Mouse (Mus musculus): ENCODE data around the gene Itsn1. TPM values are rescaled to one million over a fixed set of nuclear protein-coding genes. Genes with fewer than 3 reads are reported as not detected.

Gene Itsn1
- polyA plus RNA-seq, 1 experiment, result 55.2 TPM

GRCm38 (mm10) chr16:91815067-91815466 lies 86.0 kb downstream of the Itsn1 start:
- H3K4me3 ChIP-seq (ENCODE audit: insufficient read depth, low read length), result no peak overlapping the region
- H3K27ac ChIP-seq (ENCODE audit: insufficient read depth, low read length), result no peak overlapping the region
- H3K4me1 ChIP-seq (ENCODE audit: control insufficient read depth, insufficient read depth, low read length), result peaks cover 5% of the 10 kb centered on the region
- TF ChIP-seq POLR2A (IDR thresholded peaks at IDR 0.05; ENCODE audit: extremely low read depth, insufficient read depth, low read length) (no peak), CTCF (IDR thresholded peaks at IDR 0.05; ENCODE audit: extremely low read depth, insufficient read depth, low read length) (no peak)

GRCm38 (mm10) chr16:91820299-91820698 lies 91.2 kb downstream of the Itsn1 start:
- H3K4me1 ChIP-seq (ENCODE audit: control insufficient read depth, insufficient read depth, low read length), result peaks cover 3% of the 10 kb centered on the region
- no peak for TF ChIP-seq CTCF (IDR thresholded peaks at IDR 0.05; ENCODE audit: extremely low read depth, insufficient read depth, low read length)
- TF ChIP-seq POLR2A (IDR thresholded peaks at IDR 0.05; ENCODE audit: extremely low read depth, insufficient read depth, low read length), result no peak
- no peak overlapping the region for H3K27ac ChIP-seq (ENCODE audit: insufficient read depth, low read length)
- no peak overlapping the region for H3K4me3 ChIP-seq (ENCODE audit: insufficient read depth, low read length)

DNA sequence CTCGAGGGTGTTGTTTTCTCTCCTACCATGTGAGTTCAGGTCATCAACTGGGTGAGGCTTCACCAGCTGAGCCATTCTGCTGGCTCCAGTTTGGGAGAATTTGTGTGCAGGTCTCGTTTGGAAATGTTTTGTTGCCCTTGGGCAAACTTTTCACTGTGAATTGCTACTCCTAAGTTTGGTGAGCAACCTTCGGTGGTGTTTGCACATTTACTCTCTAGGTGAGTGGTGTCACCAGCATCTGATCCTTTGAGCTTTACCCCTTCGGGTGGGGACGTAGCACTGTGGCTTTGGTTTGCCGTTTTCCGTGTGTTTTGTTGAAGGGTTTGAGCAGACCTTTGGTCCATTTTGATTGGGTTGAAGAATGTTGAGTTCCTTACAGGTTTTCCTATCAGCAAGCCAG lies 93.2 kb downstream of the Itsn1 start:
- no peaks in the 10 kb centered on the region for H3K4me1 ChIP-seq (ENCODE audit: control insufficient read depth, insufficient read depth, low read length)
- no peak overlapping the region for H3K4me3 ChIP-seq (ENCODE audit: insufficient read depth, low read length)
- H3K27ac ChIP-seq (ENCODE audit: insufficient read depth, low read length), result no peak overlapping the region
- TF ChIP-seq CTCF (IDR thresholded peaks at IDR 0.05; ENCODE audit: extremely low read depth, insufficient read depth, low read length) (no peak), POLR2A (IDR thresholded peaks at IDR 0.05; ENCODE audit: extremely low read depth, insufficient read depth, low read length) (no peak)

DNA sequence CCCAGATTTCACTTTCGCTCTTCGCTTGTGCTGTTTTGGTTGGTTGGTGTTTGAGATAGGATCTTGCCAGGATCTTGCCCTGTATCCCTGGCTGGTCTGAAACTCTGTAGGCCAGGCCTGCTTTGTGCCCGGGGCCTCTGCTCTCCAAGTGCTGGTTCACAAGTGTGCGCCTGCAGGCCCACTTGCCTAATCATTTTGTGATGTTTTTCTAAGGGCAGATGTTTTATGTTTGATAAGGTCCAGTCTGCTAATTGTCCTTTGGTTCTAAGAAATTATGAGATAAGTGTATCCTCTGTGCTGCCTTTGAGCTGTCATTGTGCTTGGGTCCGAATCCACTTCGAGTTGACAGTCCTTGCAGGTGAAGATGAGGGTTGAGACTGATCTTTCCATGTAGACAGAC lies 93.7 kb downstream of the Itsn1 start:
- no peak for TF ChIP-seq CTCF (IDR thresholded peaks at IDR 0.05; ENCODE audit: extremely low read depth, insufficient read depth, low read length)
- Histone ChIP-seq H3K27ac (ENCODE audit: insufficient read depth, low read length) (no peak overlapping the region), H3K4me1 (ENCODE audit: control insufficient read depth, insufficient read depth, low read length) (no peaks in the 10 kb centered on the region), H3K4me3 (ENCODE audit: insufficient read depth, low read length) (no peak overlapping the region)

DNA sequence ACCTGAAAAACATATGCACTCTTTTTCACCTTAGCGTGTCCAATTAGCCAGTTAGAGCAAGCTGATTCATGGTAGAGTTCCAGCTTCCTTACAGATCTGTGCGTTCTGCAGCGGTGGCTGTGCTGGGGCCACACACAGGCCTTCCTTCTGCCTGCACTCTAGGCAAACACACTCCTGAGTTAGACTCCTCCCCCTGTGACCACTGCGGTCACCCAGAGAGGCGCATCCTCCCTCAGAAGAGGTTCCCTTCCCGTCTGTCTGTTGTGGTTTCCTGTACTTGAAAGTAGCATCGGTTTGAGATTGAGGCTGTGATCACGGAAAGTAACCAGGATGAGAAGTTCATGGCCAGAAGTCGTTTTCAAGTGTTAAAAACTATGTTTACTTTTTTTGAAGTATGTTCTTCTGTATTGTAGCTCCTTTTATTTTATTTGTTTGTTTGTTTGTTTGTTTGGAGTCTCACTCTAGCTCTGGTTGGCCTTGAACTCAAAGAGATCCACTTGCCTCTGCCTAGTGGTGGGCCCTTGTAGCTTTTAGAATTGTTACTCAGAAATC lies 96.8 kb downstream of the Itsn1 start:
- no peak overlapping the region for H3K27ac ChIP-seq (ENCODE audit: insufficient read depth, low read length)
- TF ChIP-seq CTCF (IDR thresholded peaks at IDR 0.05; ENCODE audit: extremely low read depth, insufficient read depth, low read length), result no peak
- no peak for TF ChIP-seq POLR2A (IDR thresholded peaks at IDR 0.05; ENCODE audit: extremely low read depth, insufficient read depth, low read length)
- H3K4me1 ChIP-seq (ENCODE audit: control insufficient read depth, insufficient read depth, low read length), result no peaks in the 10 kb centered on the region
- no peak overlapping the region for H3K4me3 ChIP-seq (ENCODE audit: insufficient read depth, low read length)

DNA sequence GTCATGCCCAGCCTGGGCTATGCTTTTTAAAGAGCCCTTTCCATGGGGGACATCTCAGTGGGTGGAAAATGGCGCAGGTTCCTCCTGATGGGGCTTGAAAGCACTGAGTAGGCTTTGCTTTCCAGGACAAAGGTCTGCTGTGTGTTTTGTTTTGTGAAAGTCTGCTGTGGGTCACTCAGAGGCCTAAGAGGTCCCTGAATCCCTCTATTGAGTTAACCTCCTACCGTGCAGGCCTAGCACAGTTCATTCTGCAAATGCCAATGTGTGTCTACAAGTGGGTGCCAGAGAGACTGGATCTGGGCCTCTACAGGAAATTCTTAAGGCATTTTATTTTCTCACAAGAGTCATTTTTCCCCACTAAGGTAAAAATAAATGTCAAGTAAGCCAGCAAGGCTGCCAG lies 97.8 kb downstream of the Itsn1 start:
- no peak overlapping the region for H3K4me3 ChIP-seq (ENCODE audit: insufficient read depth, low read length)
- TF ChIP-seq POLR2A (IDR thresholded peaks at IDR 0.05; ENCODE audit: extremely low read depth, insufficient read depth, low read length) (no peak), CTCF (IDR thresholded peaks at IDR 0.05; ENCODE audit: extremely low read depth, insufficient read depth, low read length) (no peak)
- no peaks in the 10 kb centered on the region for H3K4me1 ChIP-seq (ENCODE audit: control insufficient read depth, insufficient read depth, low read length)
- no peak overlapping the region for H3K27ac ChIP-seq (ENCODE audit: insufficient read depth, low read length)

- no peaks in the 10 kb centered on the region for H3K4me1 ChIP-seq (ENCODE audit: control insufficient read depth, insufficient read depth, low read length)
- TF ChIP-seq CTCF (IDR thresholded peaks at IDR 0.05; ENCODE audit: extremely low read depth, insufficient read depth, low read length) (no peak), POLR2A (IDR thresholded peaks at IDR 0.05; ENCODE audit: extremely low read depth, insufficient read depth, low read length) (no peak)
- no peak overlapping the region for H3K27ac ChIP-seq (ENCODE audit: insufficient read depth, low read length)
- H3K4me3 ChIP-seq (ENCODE audit: insufficient read depth, low read length), result no peak overlapping the region
Observed at GRCm38 (mm10) chr16:91827456-91827855, 98.4 kb downstream of the Itsn1 start.

- no peak for TF ChIP-seq POLR2A (IDR thresholded peaks at IDR 0.05; ENCODE audit: extremely low read depth, insufficient read depth, low read length)
- no peak for TF ChIP-seq CTCF (IDR thresholded peaks at IDR 0.05; ENCODE audit: extremely low read depth, insufficient read depth, low read length)
- H3K27ac ChIP-seq (ENCODE audit: insufficient read depth, low read length), result no peak overlapping the region
- no peak overlapping the region for H3K4me3 ChIP-seq (ENCODE audit: insufficient read depth, low read length)
- no peaks in the 10 kb centered on the region for H3K4me1 ChIP-seq (ENCODE audit: control insufficient read depth, insufficient read depth, low read length)
Observed at GRCm38 (mm10) chr16:91828160-91828559, 99.1 kb downstream of the Itsn1 start.

- H3K4me3 ChIP-seq (ENCODE audit: insufficient read depth, low read length), result no peak overlapping the region
- H3K27ac ChIP-seq (ENCODE audit: insufficient read depth, low read length), result no peak overlapping the region
- TF ChIP-seq CTCF (IDR thresholded peaks at IDR 0.05; ENCODE audit: extremely low read depth, insufficient read depth, low read length), result no peak
- H3K4me1 ChIP-seq (ENCODE audit: control insufficient read depth, insufficient read depth, low read length), result no peaks in the 10 kb centered on the region
Observed at GRCm38 (mm10) chr16:91828603-91829002, 99.5 kb downstream of the Itsn1 start.

DNA sequence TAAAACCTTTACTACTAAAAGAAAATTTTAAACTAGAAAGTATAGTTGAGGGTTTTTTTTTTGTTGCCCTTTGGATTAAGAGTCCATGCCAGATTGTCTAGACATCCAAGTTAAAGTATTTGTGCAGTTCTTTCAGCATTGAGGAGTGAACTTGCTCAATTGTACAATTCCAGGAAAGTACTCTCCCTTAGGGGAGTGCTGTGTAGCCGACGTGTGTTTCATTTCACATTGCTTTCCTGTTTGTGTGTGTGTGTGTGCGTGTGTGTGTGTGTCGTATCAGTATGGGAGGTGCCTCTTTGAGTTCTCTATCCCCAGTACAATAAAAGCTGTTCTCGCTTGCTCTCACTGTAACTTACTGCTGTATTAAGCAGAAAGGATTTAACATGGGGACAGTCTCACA lies 100.0 kb downstream of the Itsn1 start:
- H3K27ac ChIP-seq (ENCODE audit: insufficient read depth, low read length), result no peak overlapping the region
- H3K4me1 ChIP-seq (ENCODE audit: control insufficient read depth, insufficient read depth, low read length), result no peaks in the 10 kb centered on the region
- TF ChIP-seq POLR2A (IDR thresholded peaks at IDR 0.05; ENCODE audit: extremely low read depth, insufficient read depth, low read length) (no peak), CTCF (IDR thresholded peaks at IDR 0.05; ENCODE audit: extremely low read depth, insufficient read depth, low read length) (no peak)
- no peak overlapping the region for H3K4me3 ChIP-seq (ENCODE audit: insufficient read depth, low read length)

DNA sequence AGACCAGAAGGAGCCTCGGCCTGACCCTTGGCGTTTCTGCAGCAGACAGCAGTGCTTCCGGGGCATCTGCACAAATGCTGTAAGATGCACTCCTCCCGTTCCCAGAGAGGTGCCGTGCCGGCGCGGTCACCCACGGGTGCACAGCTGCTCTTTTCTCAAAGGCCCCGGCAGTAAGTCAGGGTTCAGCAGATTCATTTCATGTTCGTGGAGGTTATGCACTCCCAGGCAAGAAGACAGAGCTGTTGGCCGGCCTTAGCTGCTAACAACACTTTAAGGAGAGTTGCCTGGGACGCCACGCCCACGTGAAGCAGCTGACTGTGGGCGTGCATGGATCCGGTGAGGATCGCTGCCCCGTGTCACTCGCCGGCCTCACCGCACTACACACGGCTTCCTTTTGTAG lies 101.2 kb downstream of the Itsn1 start:
- Histone ChIP-seq H3K4me1 (ENCODE audit: control insufficient read depth, insufficient read depth, low read length) (no peaks in the 10 kb centered on the region), H3K27ac (ENCODE audit: insufficient read depth, low read length) (no peak overlapping the region), H3K4me3 (ENCODE audit: insufficient read depth, low read length) (no peak overlapping the region)
- TF ChIP-seq POLR2A (IDR thresholded peaks at IDR 0.05; ENCODE audit: extremely low read depth, insufficient read depth, low read length) (no peak), CTCF (IDR thresholded peaks at IDR 0.05; ENCODE audit: extremely low read depth, insufficient read depth, low read length) (no peak)

Measured in cortical plate, adult 2 months (tissue).